Mouse (Mus musculus): ENCODE measurements around the gene P2ry14.
"Not testable (repeated sequence)": the region's sequence is repeated elsewhere in the genome, so short reads cannot be mapped to it uniquely, and the experiment has no call there.

GRCm38 (mm10) chr3:59069071-59069470 lies 84.3 kb downstream of the P2ry14 start:
- TF ChIP-seq CTCF (IDR thresholded peaks at IDR 0.05; ENCODE audit: borderline replicate concordance, control insufficient read depth, extremely low read depth, insufficient read depth, low read length, poor library complexity); POLR2A (IDR thresholded peaks at IDR 0.05; ENCODE audit: control insufficient read depth, extremely low read depth, insufficient read depth, low read length, poor library complexity): not testable (repeated sequence)
